Mouse (Mus musculus): ENCODE data around the gene Ccdc167. TPM values are rescaled to one million over a fixed set of nuclear protein-coding genes. Genes with fewer than 3 reads are reported as not detected.

Gene Ccdc167
- total RNA-seq, 2 experiments from 2014 or later, result 21.7 to 25.5 TPM

Other genes with a start within 250 kb of the Ccdc167 start
- 1 to 10 TPM; 3.7 to 5.9 TPM for gene Pim1, start 226.3 kb downstream of the Ccdc167 start, total RNA-seq (2021)
- not detected for gene Gm17657, start 167.4 kb downstream of the Ccdc167 start, total RNA-seq (2021)
- gene Tbc1d22b, start 167.3 kb downstream of the Ccdc167 start, total RNA-seq (2021), result 10 to 100 TPM; 42.7 to 45.8 TPM
- gene Tmem217, start 164.7 kb downstream of the Ccdc167 start, total RNA-seq (2021), result not detected
- 10 to 100 TPM; 47.4 to 47.9 TPM for gene Rnf8, start 102.3 kb downstream of the Ccdc167 start, total RNA-seq (2021)
- 1 to 10 TPM; 3.4 to 5.0 TPM for gene Gm28043, start 102.2 kb downstream of the Ccdc167 start, total RNA-seq (2021)
- gene Cmtr1, start 56.4 kb downstream of the Ccdc167 start, total RNA-seq (2021), result 100 to 1,000 TPM; 110 to 112 TPM